Mouse (Mus musculus): Measurements from ENCODE around the gene Gm49721.
"Not testable (repeated sequence)": the region's sequence is repeated elsewhere in the genome, so short reads cannot be mapped to it uniquely, and the experiment has no call there.

- not testable (repeated sequence) for TF ChIP-seq RCOR1 (conservative IDR thresholded peaks at IDR 0.05; ENCODE audit: low read depth, low read length); CTCF (conservative IDR thresholded peaks at IDR 0.05 in 1 of 2, IDR thresholded peaks at IDR 0.05 in 1 of 2; ENCODE audit: low read depth in 2 of 2, low read length in 2 of 2); NRF1 (IDR thresholded peaks at IDR 0.05; ENCODE audit: low read depth, low read length); NELFE (IDR thresholded peaks at IDR 0.05; ENCODE audit: low read depth, low read length); BHLHE40 (IDR thresholded peaks at IDR 0.05; ENCODE audit: low read depth, low read length); KAT2A (IDR thresholded peaks at IDR 0.05; ENCODE audit: insufficient replicate concordance, low read length); POLR2A (IDR thresholded peaks at IDR 0.05; ENCODE audit: low read depth, low read length); MAFK (IDR thresholded peaks at IDR 0.05; ENCODE audit: insufficient replicate concordance, low read length); MEF2A (IDR thresholded peaks at IDR 0.05; ENCODE audit: borderline replicate concordance, low read depth, low read length); ZC3H11A (IDR thresholded peaks at IDR 0.05; ENCODE audit: low read depth, low read length); USF1 (IDR thresholded peaks at IDR 0.05; ENCODE audit: low read depth, low read length)
Observed at GRCm38 (mm10) chr17:6958881-6959280, 19.8 kb upstream of the Gm49721 start.

All from CH12.LX (cell line).